Comparison of ENCODE assay signal across 24 mouse cellular contexts in the genomic region with DNA sequence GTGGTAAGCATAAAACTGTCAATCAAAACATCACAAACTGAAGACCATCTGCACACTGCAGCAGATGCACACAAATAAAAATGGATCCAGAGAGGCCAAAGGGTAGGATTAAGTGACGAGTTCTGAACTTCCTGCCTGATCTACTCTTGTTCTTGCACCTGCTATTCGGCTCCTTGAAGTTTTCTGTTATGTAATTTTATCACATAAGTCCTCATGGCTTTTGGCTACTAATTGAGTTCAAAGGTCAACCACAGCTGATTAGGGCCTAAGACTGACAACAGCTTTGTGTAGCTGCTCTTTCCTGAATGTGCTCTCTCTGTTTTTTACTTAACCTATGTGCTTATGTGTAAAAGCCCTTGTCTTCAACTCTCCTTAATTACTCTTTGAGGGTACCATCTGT.
DNase-seq lines count a peak whose midpoint lies in the region; ATAC-seq and TF ChIP-seq lines count a peak whose summit lies in the region.
"Had no signal": no experiment of that assay in that cellular context is flagged by ENCODE, and none has a peak within 500 bp of the region (broad histone marks: within the 10 kb centered on the region; RNA-seq: fewer than 3 reads in every experiment).

No protein-coding gene starts in this region.

- H3K9ac ChIP-seq in forebrain, embryonic 11.5 days (ENCODE audit: low read length), result no peak overlapping the region
- H3K9ac ChIP-seq in midbrain, embryonic 11.5 days (ENCODE audit: low read length), result no peak overlapping the region
- no peak overlapping the region for H3K9ac ChIP-seq in midbrain, postnatal 0 days (replicated peaks; ENCODE audit: low read length, poor library complexity, severe bottlenecking)
- no peak overlapping the region for H3K9ac ChIP-seq in intestine, embryonic 15.5 days
- H3K9ac ChIP-seq: embryonic facial prominence, embryonic 12.5 days; heart, embryonic 15.5 days; limb, embryonic 12.5 days; liver, embryonic 14.5 days; lung, embryonic 15.5 days; midbrain, embryonic 12.5 days; stomach, embryonic 15.5 days had no signal

- H3K27ac ChIP-seq in forebrain, embryonic 11.5 days (ENCODE audit: low read depth, low read length), result no peak overlapping the region
- no peak overlapping the region for H3K27ac ChIP-seq in forebrain, embryonic 10.5 days
- H3K27ac ChIP-seq in midbrain, embryonic 11.5 days (ENCODE audit: low read depth, low read length), result no peak overlapping the region
- no peak overlapping the region for H3K27ac ChIP-seq in midbrain, postnatal 0 days (ENCODE audit: low read depth, low read length)
- H3K27ac ChIP-seq in intestine, embryonic 15.5 days, result no peak overlapping the region
- H3K27ac ChIP-seq: embryonic facial prominence, embryonic 12.5 days; heart, adult 2 months; heart, embryonic 15.5 days; limb, embryonic 12.5 days; liver, embryonic 14.5 days; lung, embryonic 15.5 days; macrophage; midbrain, embryonic 12.5 days; stomach, embryonic 15.5 days had no signal

- no peaks in the 10 kb centered on the region for H3K36me3 ChIP-seq in forebrain, embryonic 11.5 days (ENCODE audit: control insufficient read depth, insufficient read depth, low read length)
- no peaks in the 10 kb centered on the region for H3K36me3 ChIP-seq in forebrain, embryonic 10.5 days (replicated peaks)
- H3K36me3 ChIP-seq in midbrain, embryonic 11.5 days (ENCODE audit: control insufficient read depth, insufficient read depth, low read length), result no peaks in the 10 kb centered on the region
- no peaks in the 10 kb centered on the region for H3K36me3 ChIP-seq in midbrain, postnatal 0 days (ENCODE audit: insufficient read depth, low read length)
- no peaks in the 10 kb centered on the region for H3K36me3 ChIP-seq in intestine, embryonic 15.5 days
- H3K36me3 ChIP-seq: embryonic facial prominence, embryonic 12.5 days; heart, embryonic 15.5 days; limb, embryonic 12.5 days; lung, embryonic 15.5 days; midbrain, embryonic 12.5 days; stomach, embryonic 15.5 days had no signal

- H3K4me1 ChIP-seq in forebrain, embryonic 11.5 days (replicated peaks; ENCODE audit: control insufficient read depth, insufficient read depth, low read length), result no peaks in the 10 kb centered on the region
- peaks cover 14% of the 10 kb centered on the region; the same call in 1 of the 2 replicates for H3K4me1 ChIP-seq in forebrain, embryonic 10.5 days
- no peaks in the 10 kb centered on the region for H3K4me1 ChIP-seq in midbrain, embryonic 11.5 days (ENCODE audit: control insufficient read depth, insufficient read depth, low read length)
- H3K4me1 ChIP-seq in midbrain, postnatal 0 days (ENCODE audit: insufficient read depth, low read length), result no peaks in the 10 kb centered on the region
- H3K4me1 ChIP-seq in intestine, embryonic 15.5 days (replicated peaks), result no peaks in the 10 kb centered on the region
- H3K4me1 ChIP-seq: embryonic facial prominence, embryonic 12.5 days; heart, embryonic 15.5 days; limb, embryonic 12.5 days; lung, embryonic 15.5 days; midbrain, embryonic 12.5 days; stomach, embryonic 15.5 days had no signal

- ATAC-seq in forebrain, embryonic 11.5 days (replicated peaks; ENCODE audit: low FRiP score), result peak; percentile 53
- ATAC-seq in midbrain, embryonic 11.5 days (ENCODE audit: low FRiP score), result peak; percentile 72
- ATAC-seq in midbrain, postnatal 0 days (ENCODE audit: low FRiP score), result no peak
- ATAC-seq in intestine, embryonic 15.5 days, result peak; percentile 47; the same call in 1 of the 2 replicates
- ATAC-seq: hindbrain, embryonic 16.5 days had no signal

- 18% methylated on average over 2 of the region's 2 CpGs for WGBS in forebrain, embryonic 11.5 days
- 23% methylated on average over 2 of the region's 2 CpGs for WGBS in forebrain, embryonic 10.5 days
- WGBS in midbrain, embryonic 11.5 days, result 39% methylated on average over 2 of the region's 2 CpGs
- 64% methylated on average over 2 of the region's 2 CpGs for WGBS in midbrain, postnatal 0 days
- WGBS in intestine, embryonic 15.5 days, result 61% methylated on average over 2 of the region's 2 CpGs

- H3K27me3 ChIP-seq in forebrain, embryonic 11.5 days (ENCODE audit: control insufficient read depth, insufficient read depth, low read length), result no peaks in the 10 kb centered on the region
- H3K27me3 ChIP-seq in forebrain, embryonic 10.5 days (ENCODE audit: poor library complexity, severe bottlenecking), result no peaks in the 10 kb centered on the region
- no peaks in the 10 kb centered on the region for H3K27me3 ChIP-seq in midbrain, embryonic 11.5 days (ENCODE audit: control insufficient read depth, insufficient read depth, low read length)
- H3K27me3 ChIP-seq in midbrain, postnatal 0 days (ENCODE audit: insufficient read depth, low read length), result no peaks in the 10 kb centered on the region
- no peaks in the 10 kb centered on the region for H3K27me3 ChIP-seq in intestine, embryonic 15.5 days (replicated peaks)
- H3K27me3 ChIP-seq: embryonic facial prominence, embryonic 12.5 days; heart, embryonic 15.5 days; limb, embryonic 12.5 days; lung, embryonic 15.5 days; midbrain, embryonic 12.5 days; stomach, embryonic 15.5 days had no signal

- H3K4me2 ChIP-seq in forebrain, embryonic 11.5 days (ENCODE audit: low read depth, low read length, severe bottlenecking), result no peak overlapping the region
- no peak overlapping the region for H3K4me2 ChIP-seq in midbrain, embryonic 11.5 days
- no peak overlapping the region for H3K4me2 ChIP-seq in midbrain, postnatal 0 days (ENCODE audit: low read depth, low read length, poor library complexity, severe bottlenecking)
- no peak overlapping the region for H3K4me2 ChIP-seq in intestine, embryonic 15.5 days (replicated peaks)
- H3K4me2 ChIP-seq: embryonic facial prominence, embryonic 12.5 days; heart, embryonic 15.5 days; limb, embryonic 12.5 days; lung, embryonic 15.5 days; midbrain, embryonic 12.5 days; stomach, embryonic 15.5 days had no signal

- intact Hi-C loops in gastrocnemius, postnatal 14 days (cut with DNase I; ENCODE audit: low total_unique reads), result no loop called here

- H3K4me3 ChIP-seq in forebrain, embryonic 11.5 days (ENCODE audit: low read depth, low read length), result no peak overlapping the region
- H3K4me3 ChIP-seq in forebrain, embryonic 10.5 days, result no peak overlapping the region
- no peak overlapping the region for H3K4me3 ChIP-seq in midbrain, embryonic 11.5 days (ENCODE audit: low read depth, low read length)
- H3K4me3 ChIP-seq in midbrain, postnatal 0 days (ENCODE audit: low read depth, low read length), result no peak overlapping the region
- H3K4me3 ChIP-seq in intestine, embryonic 15.5 days (replicated peaks), result no peak overlapping the region
- H3K4me3 ChIP-seq: embryonic facial prominence, embryonic 12.5 days; heart, adult 2 months; heart, embryonic 15.5 days; limb, embryonic 12.5 days; lung, embryonic 15.5 days; midbrain, embryonic 12.5 days; stomach, embryonic 15.5 days had no signal

- DNase-seq in forebrain, embryonic 11.5 days (ENCODE audit: low spot score), result no peak
- no peak for DNase-seq in forebrain, embryonic 10.5 days (ENCODE audit: extremely low spot score, low spot score)
- no peak for DNase-seq in midbrain, embryonic 11.5 days (ENCODE audit: low spot score, missing footprints)
- no peak for DNase-seq in midbrain, postnatal 0 days (ENCODE audit: low spot score)
- DNase-seq in gastrocnemius, postnatal 14 days, result no peak
- DNase-seq in adrenal gland, adult 18-20 months (ENCODE audit: low spot score in 2 of 2), result no peak
- DNase-seq in yolk sac, embryonic 10.5 days (ENCODE audit: low spot score), result no peak
- DNase-seq: adrenal gland, postnatal 10 days; cerebellum, postnatal 10 days; gastrocnemius, postnatal 10 days; heart, adult 2 months; heart, postnatal 4 days; right cerebral cortex, postnatal 25 days; thymus, adult 18-20 months had no signal

- no peaks in the 10 kb centered on the region for H3K9me3 ChIP-seq in forebrain, embryonic 11.5 days (ENCODE audit: control insufficient read depth, low read length)
- H3K9me3 ChIP-seq in forebrain, embryonic 10.5 days, result no peaks in the 10 kb centered on the region
- no peaks in the 10 kb centered on the region for H3K9me3 ChIP-seq in midbrain, embryonic 11.5 days (ENCODE audit: control insufficient read depth, low read length)
- H3K9me3 ChIP-seq in midbrain, postnatal 0 days (ENCODE audit: low read length), result no peaks in the 10 kb centered on the region
- no peaks in the 10 kb centered on the region for H3K9me3 ChIP-seq in intestine, embryonic 15.5 days
- H3K9me3 ChIP-seq: embryonic facial prominence, embryonic 12.5 days; heart, embryonic 15.5 days; limb, embryonic 12.5 days; lung, embryonic 15.5 days; midbrain, embryonic 12.5 days; stomach, embryonic 15.5 days had no signal

- no peak for TF ChIP-seq CTCF in midbrain, postnatal 0 days (IDR thresholded peaks at IDR 0.05)
